Mouse (Mus musculus): ENCODE data around the gene Tspear. TPM values are rescaled to one million over a fixed set of nuclear protein-coding genes. Genes with fewer than 3 reads are reported as not detected.
"Not testable (repeated sequence)": the region's sequence is repeated elsewhere in the genome, so short reads cannot be mapped to it uniquely, and the experiment has no call there.

The Tspear gene
- total and polyA plus RNA-seq, 3 experiments = 0.17 to 0.94 (median 0.62) TPM

DNA sequence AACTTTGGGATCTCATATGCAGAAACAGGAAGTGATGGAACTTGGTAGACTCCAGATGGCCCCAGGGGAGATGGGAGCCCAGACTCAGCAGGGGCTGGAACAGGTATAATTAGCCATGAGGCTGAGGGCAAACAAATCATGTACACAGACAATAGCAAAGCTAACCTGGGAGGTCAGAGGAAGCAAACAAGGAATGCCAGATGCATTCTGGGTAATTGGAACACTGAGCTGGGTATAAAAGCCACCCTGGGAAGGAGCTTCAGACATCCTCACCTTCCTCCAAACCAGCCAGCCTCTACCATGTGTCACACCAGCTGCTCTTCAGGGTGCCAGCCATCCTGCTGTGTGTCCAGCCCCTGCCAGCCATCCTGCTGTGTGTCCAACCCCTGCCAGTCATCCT is 24.8 kb downstream of the Tspear start, which contains the start of gene Gm10024:
Gene Gm10024 (plus strand): TSS at position 301 of the 400 bp plus-strand sequence.
- DNase-seq = not testable (repeated sequence)

GRCm38 (mm10) chr10:77713734-77714133 is 27.4 kb downstream of the Tspear start:
- no peak for DNase-seq

DNA sequence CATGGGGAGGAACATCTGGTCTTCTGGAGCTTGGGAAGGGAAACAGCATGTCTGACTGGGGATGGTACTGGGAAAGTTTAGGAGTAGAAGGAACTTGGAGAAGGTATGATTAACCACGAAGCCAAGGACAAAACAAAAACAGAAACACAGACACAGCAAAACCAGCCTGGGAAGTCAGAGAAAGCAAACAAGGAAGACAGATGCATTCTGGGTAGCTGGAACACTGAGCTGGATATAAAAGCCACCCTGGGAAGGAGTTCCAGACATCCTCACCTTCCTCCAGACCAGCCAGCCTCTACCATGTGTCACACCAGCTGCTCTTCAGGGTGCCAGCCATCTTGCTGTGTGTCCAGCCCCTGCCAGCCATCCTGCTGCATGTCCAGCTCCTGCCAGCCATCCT is 29.1 kb downstream of the Tspear start, which contains the start of gene Gm10142:
Gene Gm10142 (plus strand): TSS at position 301 of the 400 bp plus-strand sequence.
- DNase-seq = no peak

GRCm38 (mm10) chr10:77720299-77720698 is 33.9 kb downstream of the Tspear start, which contains the start of gene Krtap12-1:
TSS of gene Krtap12-1 (plus strand) at chr10:77720599.
- not testable (repeated sequence) for DNase-seq

DNA sequence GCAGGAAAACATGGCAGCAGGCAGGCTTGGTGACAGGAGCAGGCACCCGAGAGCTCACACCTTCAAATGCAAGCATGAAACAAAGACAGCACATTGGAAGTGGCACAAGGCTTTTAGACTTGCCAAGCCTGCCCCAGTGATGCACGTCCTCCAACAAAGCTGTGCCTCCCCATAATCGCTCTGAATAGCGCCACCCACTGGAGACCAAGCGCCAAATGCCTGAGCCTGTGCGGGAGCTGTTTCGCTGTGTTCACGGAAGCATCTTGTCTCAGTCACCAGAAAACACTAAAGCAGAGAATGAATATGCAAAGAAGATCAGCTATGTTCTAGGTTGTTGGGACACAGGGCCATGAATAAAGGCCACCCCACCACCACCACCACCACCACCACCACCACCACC is 38.5 kb downstream of the Tspear start:
- DNase-seq = no peak

GRCm38 (mm10) chr10:77726186-77726585 is 39.8 kb downstream of the Tspear start, which contains the start of gene Gm10100:
TSS of gene Gm10100 (plus strand) at chr10:77726486.
- no peak for DNase-seq

DNA sequence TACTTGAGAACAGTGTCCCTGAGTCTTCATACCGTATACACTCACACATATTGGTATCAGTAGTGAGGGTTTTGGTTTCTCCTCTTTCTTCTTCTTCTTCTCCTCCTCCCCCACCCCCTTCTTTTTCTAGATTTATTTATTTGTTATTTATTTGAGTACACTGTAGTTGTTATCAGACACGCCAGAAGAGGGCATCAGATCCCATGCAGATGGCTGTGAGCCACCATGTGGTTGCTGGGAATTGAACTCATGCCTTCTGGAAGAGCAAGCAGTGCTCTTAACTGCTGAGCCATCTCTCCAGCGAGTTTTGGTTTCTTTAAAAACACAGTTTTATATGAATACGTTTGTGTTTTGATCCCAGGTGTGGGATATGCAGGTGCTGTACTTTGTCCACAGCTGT is 41.9 kb downstream of the Tspear start:
- DNase-seq = no peak

DNA sequence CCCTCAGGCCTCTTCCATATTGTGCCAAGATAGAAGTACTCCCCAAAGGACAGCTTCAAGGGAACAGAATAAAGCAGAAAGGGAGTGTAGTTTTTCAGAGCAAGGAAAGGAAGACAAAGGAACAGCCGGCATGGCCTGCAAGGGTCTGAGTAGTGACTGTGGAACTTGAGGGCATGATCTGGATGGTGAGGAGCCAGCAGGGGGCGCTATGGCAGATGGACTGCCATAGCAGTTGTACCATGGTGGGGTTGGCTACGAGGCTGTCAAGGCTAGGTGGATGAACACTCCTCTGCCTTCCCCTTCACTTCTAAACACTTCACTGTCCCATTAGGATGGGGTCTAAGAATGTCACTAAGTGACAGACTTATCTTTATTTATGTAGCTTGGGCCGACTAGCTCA is 42.9 kb downstream of the Tspear start:
- no peak for DNase-seq

- no peak for DNase-seq
Observed at GRCm38 (mm10) chr10:77735928-77736327, 49.6 kb downstream of the Tspear start.

GRCm38 (mm10) chr10:77738929-77739328 is 52.6 kb downstream of the Tspear start:
- no peak for DNase-seq

DNA sequence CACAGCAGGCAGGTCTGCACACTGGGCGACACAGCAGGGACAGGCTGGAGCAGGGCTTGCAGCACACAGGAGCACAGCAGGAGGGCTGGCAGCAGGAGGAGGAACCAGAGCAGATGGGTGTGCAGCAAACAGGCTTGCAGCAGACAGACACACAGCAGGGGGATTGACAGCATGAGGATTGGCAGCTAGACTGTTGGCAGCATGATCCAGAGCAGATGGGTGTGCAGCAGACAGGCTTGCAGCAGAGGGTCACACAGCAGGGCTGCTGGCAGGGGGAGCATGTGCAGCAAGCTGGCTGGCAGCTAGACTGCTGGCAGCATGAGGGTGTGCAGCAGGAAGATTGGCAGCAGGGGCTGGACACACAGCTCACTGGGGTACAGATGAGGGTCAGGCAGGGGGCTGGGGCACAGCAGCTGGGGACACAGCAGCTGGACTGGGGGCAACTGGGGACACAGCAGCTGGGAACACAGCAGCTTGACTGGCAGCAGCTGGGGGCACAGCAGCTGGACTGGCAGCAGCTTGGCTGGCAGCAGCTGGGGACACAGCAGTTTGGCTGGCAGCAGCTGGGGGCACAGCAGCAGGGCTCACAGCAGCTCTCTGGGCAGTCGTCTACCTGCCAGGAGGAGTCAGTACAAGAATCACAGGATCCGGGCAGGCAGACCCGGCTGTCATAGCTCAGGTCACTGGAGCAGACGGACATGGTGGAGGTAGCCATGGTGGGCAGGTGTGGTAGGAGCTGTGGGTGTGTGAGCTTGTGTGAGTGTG is 55.7 kb downstream of the Tspear start, which contains the start of gene Gm18596:
Gene Gm18596 (minus strand): TSS at position 715 of the 765 bp plus-strand sequence.
- DNase-seq = not testable (repeated sequence)

- not testable (repeated sequence) for DNase-seq
Observed at GRCm38 (mm10) chr10:77750686-77751085, 64.3 kb downstream of the Tspear start.

- not testable (repeated sequence) for DNase-seq
Observed at GRCm38 (mm10) chr10:77751254-77751653, 64.9 kb downstream of the Tspear start, which contains the start of gene Gm9736. TSS of gene Gm9736 (minus strand) at chr10:77751354.

DNA sequence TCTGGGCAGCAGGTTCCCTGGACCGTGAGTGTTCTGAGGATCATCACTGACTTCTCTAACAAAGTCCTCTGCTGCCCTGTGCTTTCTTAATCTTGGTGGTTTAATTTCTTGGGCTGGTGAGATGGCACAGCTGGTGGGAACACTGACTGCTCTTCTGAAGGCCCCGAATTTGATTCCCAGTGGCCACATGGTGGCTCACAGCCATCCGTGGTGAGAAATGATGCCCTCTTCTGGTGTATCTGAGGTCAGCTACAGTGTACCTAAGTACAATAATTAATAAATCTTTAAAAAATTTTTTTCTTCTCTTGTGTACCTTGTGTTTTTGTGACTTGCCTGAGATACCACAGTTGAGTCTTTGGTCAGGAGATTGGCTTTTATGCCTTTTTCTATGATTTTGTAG is 65.9 kb downstream of the Tspear start:
- DNase-seq = not testable (repeated sequence)

DNA sequence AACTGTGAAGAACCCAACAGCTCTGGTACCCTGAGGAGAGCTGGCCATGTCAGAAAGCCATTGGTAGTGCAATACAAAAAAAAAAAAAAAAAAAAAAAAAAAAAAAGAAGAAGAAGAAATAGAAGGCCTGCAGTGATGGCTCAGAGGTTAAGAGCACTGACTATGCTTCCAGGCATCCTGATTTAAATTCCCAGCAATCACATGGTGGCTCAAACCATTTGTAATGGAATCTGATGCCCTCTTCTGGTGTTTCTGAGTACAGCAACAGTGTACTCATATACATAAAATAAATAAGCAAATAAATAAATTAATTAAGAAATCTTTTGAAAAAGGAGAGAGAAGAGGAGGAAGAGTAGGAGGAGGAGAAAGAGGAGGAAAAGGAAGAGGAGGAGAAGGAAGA is 67.1 kb downstream of the Tspear start:
- no peak for DNase-seq

- not testable (repeated sequence) for DNase-seq
Observed at GRCm38 (mm10) chr10:77759582-77759981, 73.2 kb downstream of the Tspear start, which contains the start of gene Gm3233. TSS of gene Gm3233 (minus strand) at chr10:77759682.

GRCm38 (mm10) chr10:77769727-77770126 is 83.4 kb downstream of the Tspear start:
- DNase-seq = no peak

GRCm38 (mm10) chr10:77771225-77771624 is 84.9 kb downstream of the Tspear start, which contains the start of gene Gm3238:
TSS of gene Gm3238 (minus strand) at chr10:77771325.
- not testable (repeated sequence) for DNase-seq

- not testable (repeated sequence) for DNase-seq
Observed at GRCm38 (mm10) chr10:77772142-77772541, 85.8 kb downstream of the Tspear start.

GRCm38 (mm10) chr10:77776844-77777243 is 90.5 kb downstream of the Tspear start, which contains the start of gene Gm7138:
TSS of gene Gm7138 (minus strand) at chr10:77776944.
- DNase-seq = not testable (repeated sequence)

GRCm38 (mm10) chr10:77782442-77782841 is 96.1 kb downstream of the Tspear start, which contains the start of gene Gm3250:
TSS of gene Gm3250 (minus strand) at chr10:77782542.
- not testable (repeated sequence) for DNase-seq

DNA sequence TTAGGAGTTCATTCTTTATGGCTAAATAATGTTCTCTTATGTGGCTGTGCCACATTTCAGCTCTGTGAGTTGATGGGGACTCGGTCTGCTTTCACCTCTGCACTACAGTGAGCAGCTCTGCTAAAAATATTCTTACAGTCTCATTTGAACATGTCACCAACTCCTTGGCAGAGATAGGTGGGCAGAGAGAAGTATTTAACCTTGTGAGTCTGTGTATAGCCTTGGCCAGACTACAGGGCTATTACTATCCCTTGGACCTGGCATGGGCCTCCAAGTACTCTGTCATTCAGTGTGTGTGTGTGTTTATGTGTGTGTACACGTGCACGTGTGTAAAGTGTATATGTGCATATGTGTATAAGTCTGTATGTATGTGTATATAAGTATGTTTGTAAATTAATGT is 97.0 kb downstream of the Tspear start:
- DNase-seq = not testable (repeated sequence)

DNA sequence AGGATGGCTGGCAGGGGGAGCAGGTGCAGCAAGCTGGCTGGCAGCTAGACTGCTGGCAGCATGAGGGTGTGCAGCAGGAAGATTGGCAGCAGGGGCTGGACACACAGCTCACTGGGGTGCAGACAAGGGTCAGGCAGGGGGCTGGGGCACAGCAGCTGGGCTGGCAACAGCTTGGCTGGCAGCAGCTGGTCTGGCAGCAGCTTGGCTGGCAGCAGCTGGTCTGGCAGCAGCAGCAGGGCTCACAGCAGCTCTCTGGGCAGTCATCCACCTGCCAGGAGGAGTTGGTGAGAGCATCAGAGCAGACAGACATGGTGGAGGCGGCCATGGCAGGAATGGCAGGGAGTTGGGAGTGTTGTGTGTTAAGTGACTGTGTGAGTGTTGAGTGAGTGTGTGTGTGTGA is 101.5 kb downstream of the Tspear start, which contains the start of gene Gm7137:
Gene Gm7137 (minus strand): TSS at position 325 of the 400 bp plus-strand sequence.
- DNase-seq = not testable (repeated sequence)
